Mouse (Mus musculus) forebrain, embryonic 11.5 days (tissue): Measurements from ENCODE around the gene Cacna2d3. TPM values are rescaled to one million over a fixed set of nuclear protein-coding genes. Genes with fewer than 3 reads are reported as not detected.

Source experiments
- ATAC-seq: fragments of 200-750 bp; cut with Nextera tagmentation; replicated peaks from 2 replicates; pipeline ENCODE4 v1.8.0; 2017; ENCODE audit warnings: moderate TSS enrichment; ENCODE audit not compliant: low FRiP score
- DNase-seq: peaks from one replicate; pipeline ENCODE4 v3.0.0-alpha.2; 2017; ENCODE audit warnings: low spot score
- H3K27ac ChIP-seq: fragments of 300-500 bp; sonication (generic); 2 replicates; pipeline ENCODE4 v1.5.1; 2014; ENCODE audit warnings: low read depth, low read length
- H3K27me3 ChIP-seq: fragments of 300-500 bp; sonication (generic); 2 replicates; pipeline ENCODE4 v1.6.1; 2014; ENCODE audit warnings: mild to moderate bottlenecking, low read length, mixed read lengths; ENCODE audit not compliant: control insufficient read depth, insufficient read depth
- H3K36me3 ChIP-seq: fragments of 300-500 bp; sonication (generic); 2 replicates; pipeline ENCODE4 v1.6.1; 2014; ENCODE audit warnings: mild to moderate bottlenecking, low read length, moderate library complexity, mixed read lengths; ENCODE audit not compliant: control insufficient read depth, insufficient read depth
- H3K4me1 ChIP-seq: fragments of 300-500 bp; sonication (generic); replicated peaks from 2 replicates; pipeline ENCODE4 v1.6.1; 2014; ENCODE audit warnings: low read length, mixed read lengths; ENCODE audit not compliant: control insufficient read depth, insufficient read depth
- H3K4me2 ChIP-seq: fragments of 300-500 bp; sonication (generic); 2 replicates; pipeline ENCODE4 v1.6.1; 2014; ENCODE audit warnings: low read depth, mild to moderate bottlenecking, low read length, moderate library complexity, mixed read lengths; ENCODE audit not compliant: severe bottlenecking
- H3K4me3 ChIP-seq: fragments of 300-500 bp; sonication (generic); 2 replicates; pipeline ENCODE4 v1.5.1; 2014; ENCODE audit warnings: low read depth, low read length
- H3K9ac ChIP-seq: fragments of 300-500 bp; sonication (generic); 2 replicates; pipeline ENCODE4 v1.6.1; 2014; ENCODE audit warnings: low read length
- H3K9me3 ChIP-seq: fragments of 300-500 bp; sonication (generic); 2 replicates; pipeline ENCODE4 v1.6.1; 2016; ENCODE audit warnings: low read length, mixed read lengths; ENCODE audit not compliant: control insufficient read depth
- WGBS: fragments of 180-500 bp; shearing (Covaris S2); extraction: QIAGEN DNeasy Blood & Tissue Kit; methylation state at CpG from one replicate; pipeline ENCODE4 v1.1.7; 2014; 5-methylcytosine and 5-hydroxymethylcytosine counted together
- polyA plus RNA-seq: library from polyadenylated mRNA; unstranded; fragments of >200 nt; fragmentation: Nextera tagmentation; extraction: Ambion mirVana; gene quantifications from 2 replicates; pipeline ENCODE4 v1.2.1, GENCODE M21; 2014

The Cacna2d3 gene
- polyA plus RNA-seq, 1 experiment from 2014 or later, result 4.5 TPM

GRCm38 (mm10) chr14:29029107-29029469, 692.6 kb downstream of the Cacna2d3 start:
- Histone ChIP-seq H3K4me2 (no peak overlapping the region), H3K9me3 (no peaks in the 10 kb centered on the region), H3K4me1 (no peaks in the 10 kb centered on the region), H3K9ac (no peak overlapping the region), H3K27me3 (peaks cover 2% of the 10 kb centered on the region; the same call in 1 of the 2 replicates), H3K36me3 (no peaks in the 10 kb centered on the region), H3K27ac (no peak overlapping the region), H3K4me3 (no peak overlapping the region)
- DNase-seq (no peak), ATAC-seq (no peak)
- 64% methylated on average over 2 of the region's 2 CpGs for whole genome bisulfite sequencing

GRCm38 (mm10) chr14:29028391-29029106, 693.1 kb downstream of the Cacna2d3 start:
- WGBS, result 72% methylated on average over 6 of the region's 6 CpGs
- H3K4me1 ChIP-seq, result no peaks in the 10 kb centered on the region
- H3K27me3 ChIP-seq, result peaks cover 2% of the 10 kb centered on the region; the same call in 1 of the 2 replicates
- no peak overlapping the region for H3K9ac ChIP-seq
- ATAC-seq, result no peak
- no peak for DNase-seq
- H3K4me2 ChIP-seq, result no peak overlapping the region
- H3K9me3 ChIP-seq, result no peaks in the 10 kb centered on the region
- H3K36me3 ChIP-seq, result no peaks in the 10 kb centered on the region
- no peak overlapping the region for H3K4me3 ChIP-seq
- no peak overlapping the region for H3K27ac ChIP-seq

- 89% methylated on average over 5 of the region's 5 CpGs for WGBS
- Histone ChIP-seq H3K4me2 (no peak overlapping the region), H3K36me3 (no peaks in the 10 kb centered on the region), H3K4me3 (no peak overlapping the region), H3K9ac (no peak overlapping the region), H3K4me1 (no peaks in the 10 kb centered on the region), H3K27me3 (peaks cover 2% of the 10 kb centered on the region; the same call in 1 of the 2 replicates), H3K9me3 (no peaks in the 10 kb centered on the region), H3K27ac (no peak overlapping the region)
- DNase-seq, result no peak
- ATAC-seq, result no peak
Observed at GRCm38 (mm10) chr14:29027276-29027675, 694.4 kb downstream of the Cacna2d3 start.

- Histone ChIP-seq H3K27ac (no peak overlapping the region), H3K4me2 (no peak overlapping the region)
- DNase-seq, result no peak
Observed at GRCm38 (mm10) chr14:29025335-29025734, 696.3 kb downstream of the Cacna2d3 start.

GRCm38 (mm10) chr14:29023246-29023645, 698.4 kb downstream of the Cacna2d3 start:
- ATAC-seq, result no peak
- H3K4me3 ChIP-seq, result no peak overlapping the region
- H3K9me3 ChIP-seq, result no peaks in the 10 kb centered on the region
- no peak overlapping the region for H3K4me2 ChIP-seq
- no peaks in the 10 kb centered on the region for H3K36me3 ChIP-seq
- H3K27ac ChIP-seq, result no peak overlapping the region
- WGBS, result 96% methylated on average over 4 of the region's 4 CpGs
- DNase-seq, result no peak
- no peaks in the 10 kb centered on the region for H3K4me1 ChIP-seq
- H3K9ac ChIP-seq, result no peak overlapping the region
- H3K27me3 ChIP-seq, result no peaks in the 10 kb centered on the region

More at GRCm38 (mm10) chr14:29025335-29025734, 696.3 kb downstream of the Cacna2d3 start:
- H3K9me3 ChIP-seq, result no peaks in the 10 kb centered on the region
- H3K4me1 ChIP-seq, result no peaks in the 10 kb centered on the region
- 90% methylated on average over 6 of the region's 6 CpGs for WGBS
- H3K4me3 ChIP-seq, result no peak overlapping the region
- H3K27me3 ChIP-seq, result no peaks in the 10 kb centered on the region
- H3K9ac ChIP-seq, result no peak overlapping the region
- no peak for ATAC-seq
- no peaks in the 10 kb centered on the region for H3K36me3 ChIP-seq

- Histone ChIP-seq H3K27me3 (no peaks in the 10 kb centered on the region), H3K4me3 (no peak overlapping the region), H3K4me2 (no peak overlapping the region), H3K9me3 (no peaks in the 10 kb centered on the region), H3K4me1 (peaks cover 2% of the 10 kb centered on the region; the same call in 1 of the 2 replicates), H3K27ac (no peak overlapping the region), H3K9ac (no peak overlapping the region), H3K36me3 (no peaks in the 10 kb centered on the region)
- ATAC-seq, result no peak
- DNase-seq, result no peak
- WGBS, result 93% methylated on average over 4 of the region's 4 CpGs
Observed at GRCm38 (mm10) chr14:29021295-29021694, 700.4 kb downstream of the Cacna2d3 start.

GRCm38 (mm10) chr14:29018316-29019000, 703.2 kb downstream of the Cacna2d3 start:
- Histone ChIP-seq H3K27ac (no peak overlapping the region), H3K36me3 (no peaks in the 10 kb centered on the region), H3K9me3 (no peaks in the 10 kb centered on the region), H3K27me3 (no peaks in the 10 kb centered on the region), H3K4me1 (peaks cover 4% of the 10 kb centered on the region; the same call in 1 of the 2 replicates), H3K4me2 (no peak overlapping the region), H3K9ac (no peak overlapping the region), H3K4me3 (no peak overlapping the region)
- 14% methylated on average over 7 of the region's 7 CpGs for WGBS
- DNase-seq (no peak), ATAC-seq (no peak)

GRCm38 (mm10) chr14:29017883-29018282, 703.8 kb downstream of the Cacna2d3 start, which contains the start of gene Lrtm1:
Lrtm1 (plus strand) TSS chr14:29018208.
- Histone ChIP-seq H3K27me3 (no peaks in the 10 kb centered on the region), H3K4me3 (no peak within 1 kb of the TSS), H3K36me3 (no peaks in the 10 kb centered on the region), H3K4me2 (no peak within 1 kb of the TSS), H3K4me1 (peaks cover 4% of the 10 kb centered on the region; the same call in 1 of the 2 replicates), H3K9ac (no peak within 1 kb of the TSS), H3K9me3 (no peaks in the 10 kb centered on the region), H3K27ac (no peak within 1 kb of the TSS)
- WGBS, result 2% methylated on average over 5 of the region's 5 CpGs
- peak; percentile 58; the same call in 1 of the 2 replicates for ATAC-seq
- peak; percentile 59 for DNase-seq
